Mouse (Mus musculus): ENCODE measurements around the gene Tacc2. TPM values are rescaled to one million over a fixed set of nuclear protein-coding genes. Genes with fewer than 3 reads are reported as not detected.
A peak's percentile ranks its signal among the peaks of the same experiment; 100 is the strongest.
"Not testable (repeated sequence)": the region's sequence is repeated elsewhere in the genome, so short reads cannot be mapped to it uniquely, and the experiment has no call there.

The Tacc2 gene
- polyA plus RNA-seq, 1 experiment from 2014 or later: 34.8 TPM

GRCm38 (mm10) chr7:130650621-130651020 is 73.4 kb downstream of the Tacc2 start:
- no peak overlapping the region for H3K27ac ChIP-seq
- no peak overlapping the region for H3K9ac ChIP-seq (replicated peaks)
- ATAC-seq (ENCODE audit: insufficient number of reproducible peaks, insufficient read depth, low FRiP score, low TSS enrichment, low read depth): no peak
- no peaks in the 10 kb centered on the region for H3K27me3 ChIP-seq
- no peaks in the 10 kb centered on the region for H3K36me3 ChIP-seq
- WGBS: 90% methylated on average over 5 of the region's 5 CpGs
- H3K4me3 ChIP-seq (replicated peaks): no peak overlapping the region
- H3K4me1 ChIP-seq (replicated peaks): peaks cover 56% of the 10 kb centered on the region
- H3K9me3 ChIP-seq: no peaks in the 10 kb centered on the region
- H3K4me2 ChIP-seq: no peak overlapping the region

- H3K36me3 ChIP-seq: no peaks in the 10 kb centered on the region
- no peaks in the 10 kb centered on the region for H3K9me3 ChIP-seq
- no peak for ATAC-seq (ENCODE audit: insufficient number of reproducible peaks, insufficient read depth, low FRiP score, low TSS enrichment, low read depth)
- H3K4me3 ChIP-seq (replicated peaks): no peak overlapping the region
- H3K4me2 ChIP-seq: no peak overlapping the region
- no peak overlapping the region for H3K27ac ChIP-seq
- peaks cover 46% of the 10 kb centered on the region for H3K4me1 ChIP-seq (replicated peaks)
- H3K27me3 ChIP-seq: no peaks in the 10 kb centered on the region
- H3K9ac ChIP-seq (replicated peaks): no peak overlapping the region
- 68% methylated on average over 6 of the region's 6 CpGs for WGBS
These were observed 75.9 kb downstream of the Tacc2 start for GRCm38 (mm10) chr7:130653036-130653555.

GRCm38 (mm10) chr7:130654562-130654961 is 77.3 kb downstream of the Tacc2 start:
- peaks cover 31% of the 10 kb centered on the region for H3K4me1 ChIP-seq (replicated peaks)
- H3K4me2 ChIP-seq: no peak overlapping the region
- no peaks in the 10 kb centered on the region for H3K36me3 ChIP-seq
- H3K27ac ChIP-seq: peak overlapping the region; percentile 23; the same call in 1 of the 2 replicates
- H3K9me3 ChIP-seq: no peaks in the 10 kb centered on the region
- H3K9ac ChIP-seq (replicated peaks): no peak overlapping the region
- H3K4me3 ChIP-seq (replicated peaks): no peak overlapping the region
- WGBS: 59% methylated on average over 2 of the region's 2 CpGs
- H3K27me3 ChIP-seq: no peaks in the 10 kb centered on the region
- ATAC-seq (ENCODE audit: insufficient number of reproducible peaks, insufficient read depth, low FRiP score, low TSS enrichment, low read depth): no peak

GRCm38 (mm10) chr7:130656965-130657364 is 79.7 kb downstream of the Tacc2 start:
- no peak overlapping the region for H3K4me2 ChIP-seq
- no peaks in the 10 kb centered on the region for H3K27me3 ChIP-seq
- no peak overlapping the region for H3K27ac ChIP-seq
- no peaks in the 10 kb centered on the region for H3K9me3 ChIP-seq
- ATAC-seq (ENCODE audit: insufficient number of reproducible peaks, insufficient read depth, low FRiP score, low TSS enrichment, low read depth): no peak
- 91% methylated on average over 8 of the region's 8 CpGs for WGBS
- no peak overlapping the region for H3K4me3 ChIP-seq (replicated peaks)
- H3K9ac ChIP-seq (replicated peaks): no peak overlapping the region
- H3K36me3 ChIP-seq: no peaks in the 10 kb centered on the region
- H3K4me1 ChIP-seq (replicated peaks): peaks cover 29% of the 10 kb centered on the region

- ATAC-seq (ENCODE audit: insufficient number of reproducible peaks, insufficient read depth, low FRiP score, low TSS enrichment, low read depth): no peak
- peaks cover 34% of the 10 kb centered on the region for H3K4me1 ChIP-seq (replicated peaks)
- no peaks in the 10 kb centered on the region for H3K36me3 ChIP-seq
- H3K27ac ChIP-seq: no peak overlapping the region
- H3K4me3 ChIP-seq (replicated peaks): no peak overlapping the region
- no peaks in the 10 kb centered on the region for H3K27me3 ChIP-seq
- H3K9me3 ChIP-seq: no peaks in the 10 kb centered on the region
- WGBS: 66% methylated on average over 13 of the region's 13 CpGs
- no peak overlapping the region for H3K4me2 ChIP-seq
- H3K9ac ChIP-seq (replicated peaks): no peak overlapping the region
These were observed 80.5 kb downstream of the Tacc2 start for GRCm38 (mm10) chr7:130657751-130658150.

GRCm38 (mm10) chr7:130659129-130659528 is 81.9 kb downstream of the Tacc2 start:
- no peak for ATAC-seq (ENCODE audit: insufficient number of reproducible peaks, insufficient read depth, low FRiP score, low TSS enrichment, low read depth)
- Histone ChIP-seq H3K27me3 (no peaks in the 10 kb centered on the region), H3K9ac (replicated peaks) (no peak overlapping the region), H3K4me1 (replicated peaks) (peaks cover 23% of the 10 kb centered on the region), H3K4me2 (no peak overlapping the region), H3K27ac (no peak overlapping the region), H3K36me3 (peaks cover 10% of the 10 kb centered on the region), H3K9me3 (peaks cover 5% of the 10 kb centered on the region; the same call in 1 of the 2 replicates), H3K4me3 (replicated peaks) (no peak overlapping the region)
- 95% methylated on average over 5 of the region's 5 CpGs for WGBS

- H3K4me2 ChIP-seq: no peak overlapping the region
These were observed 85.0 kb downstream of the Tacc2 start for GRCm38 (mm10) chr7:130662250-130662649.

GRCm38 (mm10) chr7:130662869-130663268 is 85.6 kb downstream of the Tacc2 start:
- 79% methylated on average over 4 of the region's 4 CpGs for WGBS
- no peak for ATAC-seq (ENCODE audit: insufficient number of reproducible peaks, insufficient read depth, low FRiP score, low TSS enrichment, low read depth)
- no peak overlapping the region for H3K9ac ChIP-seq (replicated peaks)
- no peaks in the 10 kb centered on the region for H3K27me3 ChIP-seq
- peaks cover 24% of the 10 kb centered on the region for H3K36me3 ChIP-seq
- peaks cover 9% of the 10 kb centered on the region; the same call in 1 of the 2 replicates for H3K4me1 ChIP-seq (replicated peaks)
- H3K27ac ChIP-seq: no peak overlapping the region
- peaks cover 5% of the 10 kb centered on the region; the same call in 1 of the 2 replicates for H3K9me3 ChIP-seq
- no peak overlapping the region for H3K4me2 ChIP-seq
- H3K4me3 ChIP-seq (replicated peaks): no peak overlapping the region

More at GRCm38 (mm10) chr7:130662250-130662649, 85.0 kb downstream of the Tacc2 start:
- 75% methylated on average over 5 of the region's 5 CpGs for WGBS
- H3K36me3 ChIP-seq: peaks cover 24% of the 10 kb centered on the region
- H3K9ac ChIP-seq (replicated peaks): no peak overlapping the region
- no peak for ATAC-seq (ENCODE audit: insufficient number of reproducible peaks, insufficient read depth, low FRiP score, low TSS enrichment, low read depth)
- H3K4me3 ChIP-seq (replicated peaks): no peak overlapping the region
- H3K27me3 ChIP-seq: no peaks in the 10 kb centered on the region
- peaks cover 5% of the 10 kb centered on the region; the same call in 1 of the 2 replicates for H3K9me3 ChIP-seq
- no peak overlapping the region for H3K27ac ChIP-seq
- peaks cover 9% of the 10 kb centered on the region; the same call in 1 of the 2 replicates for H3K4me1 ChIP-seq (replicated peaks)

GRCm38 (mm10) chr7:130664037-130664436 is 86.8 kb downstream of the Tacc2 start:
- Histone ChIP-seq H3K9ac (replicated peaks) (no peak overlapping the region), H3K4me2 (no peak overlapping the region), H3K4me1 (replicated peaks) (peaks cover 16% of the 10 kb centered on the region), H3K9me3 (peaks cover 5% of the 10 kb centered on the region; the same call in 1 of the 2 replicates), H3K4me3 (replicated peaks) (no peak overlapping the region), H3K36me3 (peaks cover 24% of the 10 kb centered on the region), H3K27ac (no peak overlapping the region), H3K27me3 (no peaks in the 10 kb centered on the region)
- ATAC-seq (ENCODE audit: insufficient number of reproducible peaks, insufficient read depth, low FRiP score, low TSS enrichment, low read depth): no peak
- 92% methylated on average over 5 of the region's 5 CpGs for WGBS

- WGBS: 88% methylated on average over 5 of the region's 5 CpGs
These were observed 87.4 kb downstream of the Tacc2 start for GRCm38 (mm10) chr7:130664629-130665028.

GRCm38 (mm10) chr7:130665358-130665757 is 88.1 kb downstream of the Tacc2 start:
- Histone ChIP-seq H3K9ac (replicated peaks) (no peak overlapping the region), H3K27ac (no peak overlapping the region), H3K4me1 (replicated peaks) (peaks cover 28% of the 10 kb centered on the region), H3K27me3 (no peaks in the 10 kb centered on the region), H3K4me3 (replicated peaks) (no peak overlapping the region), H3K9me3 (peaks cover 5% of the 10 kb centered on the region; the same call in 1 of the 2 replicates), H3K4me2 (no peak overlapping the region), H3K36me3 (peaks cover 24% of the 10 kb centered on the region)
- WGBS: 92% methylated on average over 9 of the region's 9 CpGs
- ATAC-seq (ENCODE audit: insufficient number of reproducible peaks, insufficient read depth, low FRiP score, low TSS enrichment, low read depth): no peak

More at GRCm38 (mm10) chr7:130664629-130665028, 87.4 kb downstream of the Tacc2 start:
- Histone ChIP-seq H3K27ac (no peak overlapping the region), H3K36me3 (peaks cover 24% of the 10 kb centered on the region), H3K9me3 (peaks cover 5% of the 10 kb centered on the region; the same call in 1 of the 2 replicates), H3K4me1 (replicated peaks) (peaks cover 22% of the 10 kb centered on the region), H3K9ac (replicated peaks) (no peak overlapping the region), H3K4me3 (replicated peaks) (no peak overlapping the region), H3K27me3 (no peaks in the 10 kb centered on the region), H3K4me2 (no peak overlapping the region)
- ATAC-seq (ENCODE audit: insufficient number of reproducible peaks, insufficient read depth, low FRiP score, low TSS enrichment, low read depth): no peak

GRCm38 (mm10) chr7:130668013-130668412 is 90.8 kb downstream of the Tacc2 start:
- H3K27ac ChIP-seq; H3K4me3 ChIP-seq (replicated peaks); H3K27me3 ChIP-seq; H3K9me3 ChIP-seq; H3K4me2 ChIP-seq; ATAC-seq (ENCODE audit: insufficient number of reproducible peaks, insufficient read depth, low FRiP score, low TSS enrichment, low read depth); H3K9ac ChIP-seq (replicated peaks): not testable (repeated sequence)
- H3K36me3 ChIP-seq: peaks cover 24% of the 10 kb centered on the region
- WGBS: 93% methylated on average over 1 of the region's 1 CpGs
- peaks cover 30% of the 10 kb centered on the region for H3K4me1 ChIP-seq (replicated peaks)

Data from limb, embryonic 12.5 days (tissue).